Mouse (Mus musculus) limb, embryonic 14.5 days (tissue): ENCODE data around the gene Fa2h. TPM values are rescaled to one million over a fixed set of nuclear protein-coding genes. Genes with fewer than 3 reads are reported as not detected.

Experiments used
- ATAC-seq: fragments of 200-750 bp; cut with Nextera tagmentation; 2 replicates; pipeline ENCODE4 v1.8.0; 2017; ENCODE audit warnings: low read depth, moderate number of reproducible peaks, moderate TSS enrichment; ENCODE audit not compliant: low FRiP score
- DNase-seq: peaks from one replicate; pipeline ENCODE4 v3.0.0-alpha.2; 2015; ENCODE audit warnings: low spot score
- H3K27ac ChIP-seq: fragments of 300-500 bp; sonication (generic); replicated peaks from 2 replicates; pipeline ENCODE4 v1.5.1; 2014; ENCODE audit warnings: low read depth, mild to moderate bottlenecking, low read length, moderate library complexity, mixed read lengths
- H3K27me3 ChIP-seq: fragments of 300-500 bp; sonication (generic); 2 replicates; pipeline ENCODE4 v1.6.1; 2014; ENCODE audit warnings: low read length, mixed read lengths; ENCODE audit not compliant: control insufficient read depth, insufficient read depth
- H3K36me3 ChIP-seq: fragments of 300-500 bp; sonication (generic); 2 replicates; pipeline ENCODE4 v1.6.1; 2014; ENCODE audit warnings: mild to moderate bottlenecking, low read length, moderate library complexity, mixed read lengths; ENCODE audit not compliant: control insufficient read depth, insufficient read depth
- H3K4me1 ChIP-seq: fragments of 300-500 bp; sonication (generic); 2 replicates; pipeline ENCODE4 v1.6.1; 2014; ENCODE audit warnings: antibody characterized with exemption, low read length, mixed read lengths; ENCODE audit not compliant: control insufficient read depth, insufficient read depth
- H3K4me2 ChIP-seq: fragments of 300-500 bp; sonication (generic); replicated peaks from 2 replicates; pipeline ENCODE4 v1.6.1; 2014; ENCODE audit warnings: low read depth, mild to moderate bottlenecking, low read length, moderate library complexity; ENCODE audit not compliant: severe bottlenecking
- H3K4me3 ChIP-seq: fragments of 300-500 bp; sonication (generic); replicated peaks from 2 replicates; pipeline ENCODE4 v1.5.1; 2014; ENCODE audit warnings: low read length
- H3K9ac ChIP-seq: fragments of 300-500 bp; sonication (generic); 2 replicates; pipeline ENCODE4 v1.6.1; 2014; ENCODE audit warnings: mild to moderate bottlenecking, low read depth, low read length, moderate library complexity; ENCODE audit not compliant: severe bottlenecking
- H3K9me3 ChIP-seq: fragments of 300-500 bp; sonication (generic); 2 replicates; pipeline ENCODE4 v1.6.1; 2016; ENCODE audit warnings: low read length; ENCODE audit not compliant: control insufficient read depth
- POLR2A ChIP-seq: fragments of 200-500 bp; IDR thresholded peaks from 2 replicates; pipeline ENCODE4 v1.8.0; 2012; ENCODE audit warnings: inconsistent platforms, mild to moderate bottlenecking, moderate library complexity, borderline replicate concordance; ENCODE audit not compliant: insufficient read depth, insufficient read length; ENCODE audit errors: extremely low read depth
- WGBS: fragments of 180-500 bp; shearing (Covaris S2); extraction: QIAGEN DNeasy Blood & Tissue Kit; methylation state at CpG from one replicate; pipeline ENCODE4 v1.1.7; 2014; 5-methylcytosine and 5-hydroxymethylcytosine counted together
- polyA plus RNA-seq, 2 experiments: library from polyadenylated mRNA; depleted of rRNA in 1 of 2; stranded (reverse) in 1 of 2; unstranded in 1 of 2; fragments of >200 nt; fragmentation: Nextera tagmentation in 1 of 2; extraction: Ambion mirVana in 1 of 2; gene quantifications; 2 replicates each; pipeline versions ENCODE4 v1.2.1 to v1.2.3; 2012 to 2014

Fa2h gene
- polyA plus RNA-seq, 2 experiments, result not detected

DNA sequence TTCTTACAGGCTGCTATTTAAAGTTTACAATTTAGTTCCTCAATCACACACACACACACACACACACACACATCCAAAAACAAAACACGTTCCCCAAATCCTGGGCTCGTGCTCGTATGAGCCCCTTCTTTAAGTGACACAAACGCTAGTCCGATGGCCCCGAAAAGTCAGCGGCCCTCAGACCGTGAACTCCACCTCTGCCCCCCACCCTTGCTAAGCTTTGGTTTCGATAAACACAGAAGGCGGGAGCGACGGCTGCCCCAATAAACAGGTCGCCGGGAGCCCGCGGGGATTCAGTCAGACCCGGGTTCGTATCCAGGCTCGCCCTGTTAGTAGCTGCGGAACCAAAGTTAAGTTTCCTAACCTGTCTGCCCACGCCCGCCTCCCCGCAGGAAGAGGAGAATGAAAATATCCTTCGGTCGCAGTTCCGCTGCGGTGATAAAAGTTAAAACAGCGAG, 94.2 kb downstream of the Fa2h start:
- Histone ChIP-seq H3K9me3 (no peaks in the 10 kb centered on the region), H3K4me1 (0 out of 2 replicates have a peak, but pooled peaks cover 2% of the 10 kb centered on the region), H3K36me3 (peaks cover 24% of the 10 kb centered on the region), H3K27me3 (no peaks in the 10 kb centered on the region), H3K9ac (peak overlapping the region; percentile 85), H3K4me3 (peak overlapping the region; percentile 93), H3K4me2 (peak overlapping the region; percentile 66), H3K27ac (peak overlapping the region; percentile 84)
- ATAC-seq, result no peak
- under 1% methylated on average over 28 of the region's 28 CpGs for WGBS
- no peak for TF ChIP-seq POLR2A
- peak; percentile 54 for DNase-seq

- H3K4me2 ChIP-seq, result no peak overlapping the region; the same call in 1 of the 2 replicates
- ATAC-seq, result no peak
- WGBS, result 83% methylated on average over 1 of the region's 1 CpGs
- H3K27ac ChIP-seq, result no peak overlapping the region
- TF ChIP-seq POLR2A, result no peak
- no peaks in the 10 kb centered on the region for H3K27me3 ChIP-seq
- H3K4me3 ChIP-seq, result no peak overlapping the region
- DNase-seq, result no peak
- H3K9me3 ChIP-seq, result no peaks in the 10 kb centered on the region
- H3K36me3 ChIP-seq, result peaks cover 37% of the 10 kb centered on the region
- H3K9ac ChIP-seq, result 0 out of 2 replicates have a peak overlapping the region, but pooled peaks have one; percentile 5
- H3K4me1 ChIP-seq, result 0 out of 2 replicates have a peak, but pooled peaks cover 2% of the 10 kb centered on the region
Observed at GRCm38 (mm10) chr8:111298011-111298410, 95.6 kb downstream of the Fa2h start.

Other genes with a start within 250 kb of the Fa2h start
- gene Glg1, start 134.6 kb downstream of the Fa2h start, polyA plus RNA-seq (2012; rRNA removed), result 59.9 and 66.8 TPM in 2 replicates
- gene Glg1, start 134.6 kb downstream of the Fa2h start, polyA plus RNA-seq (2014; fragmentation: Nextera tagmentation; extraction: Ambion mirVana), result 106 and 115 TPM in 2 replicates
- gene Rfwd3, start 93.6 kb downstream of the Fa2h start, polyA plus RNA-seq (2012; rRNA removed), result 27.6 and 28.3 TPM in 2 replicates
- 39.7 and 44.3 TPM in 2 replicates for gene Rfwd3, start 93.6 kb downstream of the Fa2h start, polyA plus RNA-seq (2014; fragmentation: Nextera tagmentation; extraction: Ambion mirVana)
- 0.46 and 0.59 TPM in 2 replicates for gene Mlkl, start 55.6 kb downstream of the Fa2h start, polyA plus RNA-seq (2012; rRNA removed)
- 1.0 and 1.4 TPM in 2 replicates for gene Mlkl, start 55.6 kb downstream of the Fa2h start, polyA plus RNA-seq (2014; fragmentation: Nextera tagmentation; extraction: Ambion mirVana)
- 11.5 and 13.3 TPM in 2 replicates for gene Wdr59, start 128.3 kb upstream of the Fa2h start, polyA plus RNA-seq (2012; rRNA removed)
- gene Wdr59, start 128.3 kb upstream of the Fa2h start, polyA plus RNA-seq (2014; fragmentation: Nextera tagmentation; extraction: Ambion mirVana), result 6.0 and 6.1 TPM in 2 replicates
- gene Znrf1, start 142.3 kb upstream of the Fa2h start, polyA plus RNA-seq (2012; rRNA removed), result 133 and 158 TPM in 2 replicates
- 42.4 and 55.3 TPM in 2 replicates for gene Znrf1, start 142.3 kb upstream of the Fa2h start, polyA plus RNA-seq (2014; fragmentation: Nextera tagmentation; extraction: Ambion mirVana)
- 0.77 and 1.1 TPM in 2 replicates for gene Ldhd, start 236.6 kb upstream of the Fa2h start, polyA plus RNA-seq (2012; rRNA removed)
- 0.35 and 0.74 TPM in 2 replicates for gene Ldhd, start 236.6 kb upstream of the Fa2h start, polyA plus RNA-seq (2014; fragmentation: Nextera tagmentation; extraction: Ambion mirVana)
- 18.3 and 20.8 TPM in 2 replicates for gene Zfp1, start 249.6 kb upstream of the Fa2h start, polyA plus RNA-seq (2012; rRNA removed)
- gene Zfp1, start 249.6 kb upstream of the Fa2h start, polyA plus RNA-seq (2014; fragmentation: Nextera tagmentation; extraction: Ambion mirVana), result 20.7 and 24.7 TPM in 2 replicates